Mouse (Mus musculus): ENCODE data around the gene Dop1b.

DNA sequence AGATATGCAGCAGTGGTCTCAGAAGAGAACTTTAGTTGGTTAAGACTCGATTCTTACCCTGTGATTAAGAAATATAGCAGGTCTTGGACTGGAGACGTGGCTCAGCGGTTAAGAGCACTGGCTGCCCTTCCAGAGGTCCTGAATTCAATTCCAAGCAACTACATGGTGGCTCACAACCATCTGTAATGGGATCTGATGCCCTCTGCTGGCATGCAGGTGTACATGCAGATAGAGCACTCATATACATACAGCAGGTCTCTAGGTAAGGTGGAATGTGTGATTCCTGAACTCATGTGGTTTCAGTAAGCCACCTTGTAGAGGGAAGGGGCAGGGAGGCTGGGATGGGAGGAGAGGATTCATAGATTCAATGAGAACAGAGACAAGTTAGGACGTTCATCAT, 33.5 kb upstream of the Dop1b start:
- TF ChIP-seq POLR2A (IDR thresholded peaks at IDR 0.05; ENCODE audit: insufficient read depth, low read depth, low read length) (no peak), CTCF (IDR thresholded peaks at IDR 0.05; ENCODE audit: insufficient read depth, low read depth, low read length) (no peak)

Measured in olfactory bulb, adult 2 months (tissue).